Mouse (Mus musculus) embryonic facial prominence, embryonic 15.5 days (tissue): ENCODE data around the gene Tcerg1l. TPM values are rescaled to one million over a fixed set of nuclear protein-coding genes. Genes with fewer than 3 reads are reported as not detected.
A peak's percentile ranks its signal among the peaks of the same experiment; 100 is the strongest.

Experiments used
- ATAC-seq: fragments of 200-750 bp; cut with Nextera tagmentation; 2 replicates; pipeline ENCODE4 v1.8.0; 2017; ENCODE audit warnings: low read depth, moderate TSS enrichment; ENCODE audit not compliant: insufficient number of reproducible peaks, low FRiP score, low TSS enrichment
- H3K27ac ChIP-seq: fragments of 300-500 bp; sonication (generic); replicated peaks from 2 replicates; pipeline ENCODE4 v1.5.1; 2015; ENCODE audit warnings: mild to moderate bottlenecking, inconsistent platforms
- H3K27me3 ChIP-seq: fragments of 300-500 bp; sonication (generic); 2 replicates; pipeline ENCODE4 v1.6.1; 2015; ENCODE audit warnings: inconsistent platforms
- H3K36me3 ChIP-seq: fragments of 300-500 bp; sonication (generic); 2 replicates; pipeline ENCODE4 v1.6.1; 2015; ENCODE audit warnings: mild to moderate bottlenecking, inconsistent platforms
- H3K4me1 ChIP-seq: fragments of 300-500 bp; sonication (generic); 2 replicates; pipeline ENCODE4 v1.6.1; 2015; ENCODE audit warnings: inconsistent platforms
- H3K4me2 ChIP-seq: fragments of 300-500 bp; sonication (generic); replicated peaks from 2 replicates; pipeline ENCODE4 v1.6.1; 2015; ENCODE audit warnings: mild to moderate bottlenecking, inconsistent platforms
- H3K4me3 ChIP-seq: fragments of 300-500 bp; sonication (generic); replicated peaks from 2 replicates; pipeline ENCODE4 v1.5.1; 2015; ENCODE audit warnings: mild to moderate bottlenecking, inconsistent platforms
- H3K9ac ChIP-seq: fragments of 300-500 bp; sonication (generic); 2 replicates; pipeline ENCODE4 v1.6.1; 2015; ENCODE audit warnings: inconsistent platforms
- H3K9me3 ChIP-seq: fragments of 300-500 bp; sonication (generic); replicated peaks from 2 replicates; pipeline ENCODE4 v1.6.1; 2016; ENCODE audit warnings: inconsistent platforms
- WGBS: fragments of 180-500 bp; shearing (Covaris S2); methylation state at CpG from one replicate; pipeline ENCODE4 v1.1.7; 2015; 5-methylcytosine and 5-hydroxymethylcytosine counted together
- polyA plus RNA-seq: library from polyadenylated mRNA; unstranded; fragments of >200 nt; fragmentation: Nextera tagmentation; extraction: Ambion mirVana; gene quantifications from 2 replicates; pipeline ENCODE4 v1.2.1, GENCODE M21; 2015

Tcerg1l gene
- polyA plus RNA-seq, 1 experiment from 2014 or later: 0.88 TPM

- WGBS: under 1% methylated on average over 41 of the region's 41 CpGs
- Histone ChIP-seq H3K9me3 (no peaks in the 10 kb centered on the region), H3K4me1 (peaks cover 16% of the 10 kb centered on the region), H3K9ac (no peak overlapping the region), H3K4me2 (peak overlapping the region; percentile 94), H3K27me3 (peaks cover 58% of the 10 kb centered on the region), H3K36me3 (no peaks in the 10 kb centered on the region), H3K27ac (no peak overlapping the region), H3K4me3 (peak overlapping the region; percentile 49)
- no peak for ATAC-seq
Measured at GRCm38 (mm10) chr7:138396863-138397484, 556 bp downstream of the Tcerg1l start.

- no peak overlapping the region for H3K27ac ChIP-seq
- peaks cover 58% of the 10 kb centered on the region for H3K27me3 ChIP-seq
Measured at GRCm38 (mm10) chr7:138396109-138396862, 1.2 kb downstream of the Tcerg1l start.

GRCm38 (mm10) chr7:138389941-138390340 is 7.6 kb downstream of the Tcerg1l start:
- no peak overlapping the region for H3K4me3 ChIP-seq
- WGBS: 88% methylated on average over 6 of the region's 6 CpGs

More at GRCm38 (mm10) chr7:138396109-138396862, 1.2 kb downstream of the Tcerg1l start:
- WGBS: 42% methylated on average over 13 of the region's 13 CpGs
- H3K4me2 ChIP-seq: no peak overlapping the region; the same call in 1 of the 2 replicates
- no peaks in the 10 kb centered on the region for H3K36me3 ChIP-seq
- ATAC-seq: no peak
- H3K9ac ChIP-seq: no peak overlapping the region
- H3K4me3 ChIP-seq: no peak overlapping the region
- peaks cover 16% of the 10 kb centered on the region for H3K4me1 ChIP-seq
- no peaks in the 10 kb centered on the region for H3K9me3 ChIP-seq

GRCm38 (mm10) chr7:138389071-138389470 is 8.5 kb downstream of the Tcerg1l start:
- no peaks in the 10 kb centered on the region for H3K9me3 ChIP-seq
- WGBS: 51% methylated on average over 3 of the region's 3 CpGs
- no peaks in the 10 kb centered on the region for H3K36me3 ChIP-seq
- H3K4me2 ChIP-seq: no peak overlapping the region
- 0 out of 2 replicates have a peak, but pooled peaks cover 4% of the 10 kb centered on the region for H3K27me3 ChIP-seq
- no peak overlapping the region for H3K27ac ChIP-seq
- no peak overlapping the region for H3K4me3 ChIP-seq
- ATAC-seq: no peak
- H3K4me1 ChIP-seq: no peaks in the 10 kb centered on the region
- no peak overlapping the region for H3K9ac ChIP-seq

More at GRCm38 (mm10) chr7:138389941-138390340, 7.6 kb downstream of the Tcerg1l start:
- H3K27me3 ChIP-seq: peaks cover 7% of the 10 kb centered on the region
- H3K36me3 ChIP-seq: no peaks in the 10 kb centered on the region
- no peak overlapping the region for H3K27ac ChIP-seq
- no peak overlapping the region for H3K9ac ChIP-seq
- H3K4me1 ChIP-seq: no peaks in the 10 kb centered on the region
- ATAC-seq: no peak
- H3K9me3 ChIP-seq: no peaks in the 10 kb centered on the region
- no peak overlapping the region for H3K4me2 ChIP-seq

- Histone ChIP-seq H3K27me3 (no peaks in the 10 kb centered on the region), H3K27ac (no peak overlapping the region), H3K9ac (no peak overlapping the region), H3K4me3 (no peak overlapping the region), H3K4me2 (no peak overlapping the region), H3K4me1 (no peaks in the 10 kb centered on the region), H3K9me3 (no peaks in the 10 kb centered on the region), H3K36me3 (no peaks in the 10 kb centered on the region)
- WGBS: 83% methylated on average over 3 of the region's 3 CpGs
- no peak for ATAC-seq
Measured at GRCm38 (mm10) chr7:138379221-138379620, 18.3 kb downstream of the Tcerg1l start.

GRCm38 (mm10) chr7:138378546-138378945 is 19.0 kb downstream of the Tcerg1l start:
- Histone ChIP-seq H3K4me3 (no peak overlapping the region), H3K9me3 (no peaks in the 10 kb centered on the region), H3K36me3 (no peaks in the 10 kb centered on the region), H3K9ac (no peak overlapping the region), H3K27ac (no peak overlapping the region), H3K4me1 (no peaks in the 10 kb centered on the region), H3K4me2 (no peak overlapping the region), H3K27me3 (no peaks in the 10 kb centered on the region)
- 83% methylated on average over 4 of the region's 4 CpGs for WGBS
- ATAC-seq: no peak

- 55% methylated on average over 7 of the region's 7 CpGs for WGBS
- H3K27ac ChIP-seq: no peak overlapping the region
Measured at GRCm38 (mm10) chr7:138375573-138375972, 22.0 kb downstream of the Tcerg1l start.

GRCm38 (mm10) chr7:138374376-138374775 is 23.2 kb downstream of the Tcerg1l start:
- Histone ChIP-seq H3K4me3 (no peak overlapping the region), H3K36me3 (no peaks in the 10 kb centered on the region), H3K4me2 (no peak overlapping the region), H3K9me3 (no peaks in the 10 kb centered on the region), H3K4me1 (no peaks in the 10 kb centered on the region), H3K27me3 (no peaks in the 10 kb centered on the region), H3K27ac (no peak overlapping the region), H3K9ac (no peak overlapping the region)
- no peak for ATAC-seq
- 51% methylated on average over 7 of the region's 7 CpGs for WGBS

More at GRCm38 (mm10) chr7:138375573-138375972, 22.0 kb downstream of the Tcerg1l start:
- ATAC-seq: no peak
- no peaks in the 10 kb centered on the region for H3K9me3 ChIP-seq
- no peak overlapping the region for H3K4me3 ChIP-seq
- no peaks in the 10 kb centered on the region for H3K27me3 ChIP-seq
- H3K4me1 ChIP-seq: no peaks in the 10 kb centered on the region
- no peak overlapping the region for H3K4me2 ChIP-seq
- H3K9ac ChIP-seq: no peak overlapping the region
- H3K36me3 ChIP-seq: no peaks in the 10 kb centered on the region

- H3K27me3 ChIP-seq: no peaks in the 10 kb centered on the region
Measured at GRCm38 (mm10) chr7:138373530-138373929, 24.0 kb downstream of the Tcerg1l start.

GRCm38 (mm10) chr7:138367570-138367969 is 30.0 kb downstream of the Tcerg1l start:
- H3K9me3 ChIP-seq: no peaks in the 10 kb centered on the region
- no peak overlapping the region for H3K4me3 ChIP-seq
- no peak overlapping the region for H3K9ac ChIP-seq
- H3K4me1 ChIP-seq: no peaks in the 10 kb centered on the region
- H3K27ac ChIP-seq: no peak overlapping the region
- no peak for ATAC-seq
- no peaks in the 10 kb centered on the region for H3K36me3 ChIP-seq
- 63% methylated on average over 7 of the region's 7 CpGs for WGBS
- H3K27me3 ChIP-seq: no peaks in the 10 kb centered on the region
- no peak overlapping the region for H3K4me2 ChIP-seq

More at GRCm38 (mm10) chr7:138373530-138373929, 24.0 kb downstream of the Tcerg1l start:
- Histone ChIP-seq H3K4me1 (no peaks in the 10 kb centered on the region), H3K9me3 (no peaks in the 10 kb centered on the region), H3K4me3 (no peak overlapping the region), H3K4me2 (no peak overlapping the region), H3K36me3 (no peaks in the 10 kb centered on the region), H3K9ac (no peak overlapping the region), H3K27ac (no peak overlapping the region)
- WGBS: 78% methylated on average over 5 of the region's 5 CpGs
- no peak for ATAC-seq

GRCm38 (mm10) chr7:138365519-138365918 is 32.0 kb downstream of the Tcerg1l start:
- Histone ChIP-seq H3K27ac (no peak overlapping the region), H3K4me2 (no peak overlapping the region), H3K9ac (no peak overlapping the region), H3K27me3 (no peaks in the 10 kb centered on the region), H3K4me3 (no peak overlapping the region), H3K9me3 (no peaks in the 10 kb centered on the region), H3K4me1 (no peaks in the 10 kb centered on the region), H3K36me3 (no peaks in the 10 kb centered on the region)
- no peak for ATAC-seq
- WGBS: 65% methylated on average over 8 of the region's 8 CpGs
